Mouse (Mus musculus): ENCODE measurements around the gene Rpl13a.
A peak's percentile ranks its signal among the peaks of the same experiment; 100 is the strongest.
"Not testable (repeated sequence)": the region's sequence is repeated elsewhere in the genome, so short reads cannot be mapped to it uniquely, and the experiment has no call there.

The Rpl13a gene

DNA sequence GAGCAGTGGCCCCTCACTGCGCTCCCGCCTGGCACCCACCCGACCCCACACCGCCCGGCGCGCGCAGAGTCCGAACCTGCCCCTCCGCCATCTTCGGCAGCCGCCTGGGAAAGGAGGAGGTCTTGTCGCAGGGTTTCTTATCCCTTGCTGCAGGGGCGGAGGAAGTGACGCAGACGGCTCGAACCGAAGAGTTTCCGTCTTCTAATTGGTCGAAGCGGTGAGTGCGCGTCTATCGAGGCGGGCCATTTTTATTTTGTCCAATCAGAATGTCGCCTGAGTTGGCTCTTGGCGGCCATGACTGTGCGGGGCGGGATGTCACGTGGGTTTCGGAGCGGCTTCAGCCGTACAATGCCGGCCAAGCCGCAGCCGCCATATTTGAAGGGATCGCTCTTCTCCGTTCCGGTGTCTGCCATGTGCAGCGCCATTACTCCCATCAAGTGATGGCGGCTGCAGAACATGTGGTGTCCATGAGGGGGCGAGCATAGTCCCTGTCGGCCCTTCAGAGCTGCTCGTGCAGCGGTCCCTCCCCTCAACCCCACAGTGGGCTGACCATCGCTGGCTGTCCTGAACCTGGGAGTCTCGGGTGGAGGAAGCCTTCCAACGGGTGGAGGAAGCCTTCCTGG lies at the start of gene Rpl13a:
Gene Rpl13a, minus strand, starts transcription at position 138 of the 623 bp plus-strand sequence.
- peak; percentile 99 for DNase-seq (ENCODE audit: inconsistent age in 2 of 2, low spot score in 1 of 2)

DNA sequence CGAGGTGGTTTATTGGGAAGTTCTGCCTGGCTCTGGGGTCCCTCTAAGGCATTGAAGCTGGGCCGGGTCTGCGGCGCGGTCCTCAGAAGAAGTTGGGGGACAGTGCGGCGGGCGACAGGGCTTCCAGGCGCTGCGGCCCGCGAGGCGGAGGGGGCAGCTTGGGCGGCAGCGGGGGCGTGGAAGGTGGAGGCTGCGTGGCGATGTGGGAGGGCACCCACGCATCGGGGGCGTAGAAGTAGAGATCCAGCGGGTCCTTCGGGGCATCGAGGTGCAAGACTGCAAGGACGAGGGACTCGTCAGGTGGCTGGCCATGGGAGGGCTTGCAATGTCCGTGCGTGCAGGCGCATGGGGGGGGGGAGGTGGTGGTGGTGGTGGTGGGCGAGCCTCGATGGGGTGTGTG lies 47.8 kb upstream of the Rpl13a start:
- DNase-seq (ENCODE audit: inconsistent age in 2 of 2, low spot score in 1 of 2) = no peak

DNA sequence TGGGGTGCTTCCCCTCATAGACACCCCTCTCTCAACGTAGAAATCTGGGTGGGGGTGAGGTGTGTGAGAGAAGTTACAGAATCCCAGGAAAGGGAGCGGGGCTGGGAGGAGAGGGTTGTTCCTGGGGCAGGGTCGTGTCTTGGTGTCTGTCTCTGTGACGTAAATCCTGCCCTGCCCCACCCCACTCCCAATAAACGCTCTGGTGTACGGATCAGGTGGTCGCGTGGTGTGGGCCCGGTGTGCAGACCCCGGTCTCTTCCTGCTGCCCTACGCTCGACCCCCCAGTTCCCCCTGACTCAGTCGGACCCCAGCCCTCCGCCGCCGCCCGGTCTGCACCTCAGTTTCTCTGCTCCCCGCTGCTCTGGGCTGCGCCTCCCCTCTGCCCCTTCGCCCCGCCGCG lies 47.4 kb upstream of the Rpl13a start:
- no peak for DNase-seq (ENCODE audit: inconsistent age in 2 of 2, low spot score in 1 of 2)

DNA sequence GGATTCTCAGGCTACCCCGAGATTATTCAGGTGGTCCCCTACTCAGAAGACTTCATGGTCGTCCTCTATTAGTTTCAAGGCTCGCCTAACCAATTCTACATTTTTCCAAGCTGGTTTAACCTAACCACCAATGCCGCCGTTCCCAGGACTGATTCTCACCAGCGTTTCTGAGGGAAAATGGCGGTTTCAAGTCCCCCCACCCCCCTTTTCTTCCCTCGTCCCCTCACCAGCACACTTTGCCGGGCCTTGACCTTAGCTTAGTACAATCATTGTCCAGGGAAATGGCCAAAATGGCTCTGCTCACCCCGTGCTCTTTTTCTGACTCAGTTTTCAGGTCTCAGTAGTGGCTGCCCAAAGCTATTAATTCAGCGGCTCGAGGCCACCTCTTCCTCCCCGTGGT lies 46.8 kb upstream of the Rpl13a start:
- no peak for DNase-seq (ENCODE audit: inconsistent age in 2 of 2, low spot score in 1 of 2)

DNA sequence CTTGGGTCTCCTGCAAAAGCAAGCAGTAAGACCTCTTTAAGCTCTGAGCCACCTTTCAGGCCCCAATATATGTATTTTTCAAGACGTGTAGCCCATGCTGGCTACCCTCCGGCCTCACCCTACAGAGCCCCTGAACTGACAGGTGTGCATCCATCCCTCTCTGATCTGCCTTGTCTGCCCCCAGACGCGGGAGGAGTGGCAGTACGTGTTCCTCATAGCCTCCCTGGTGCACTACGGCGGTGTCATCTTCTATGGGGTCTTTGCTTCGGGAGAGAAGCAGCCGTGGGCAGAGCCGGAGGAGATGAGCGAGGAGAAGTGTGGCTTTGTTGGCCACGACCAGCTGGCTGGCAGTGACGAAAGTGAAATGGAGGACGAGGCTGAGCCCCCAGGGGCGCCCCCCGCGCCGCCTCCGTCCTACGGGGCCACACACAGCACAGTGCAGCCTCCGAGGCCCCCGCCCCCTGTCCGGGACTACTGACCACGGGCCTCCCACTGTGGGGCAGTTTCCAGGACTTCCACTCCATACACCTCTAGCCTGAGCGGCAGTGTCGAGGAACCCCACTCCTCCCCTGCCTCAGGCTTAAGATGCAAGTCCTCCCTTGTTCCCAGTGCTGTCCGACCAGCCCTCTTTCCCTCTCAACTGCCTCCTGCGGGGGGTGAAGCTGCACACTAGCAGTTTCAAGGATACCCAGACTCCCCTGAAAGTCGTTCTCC lies 46.2 kb upstream of the Rpl13a start:
- DNase-seq (ENCODE audit: inconsistent age in 2 of 2, low spot score in 1 of 2) = no peak

DNA sequence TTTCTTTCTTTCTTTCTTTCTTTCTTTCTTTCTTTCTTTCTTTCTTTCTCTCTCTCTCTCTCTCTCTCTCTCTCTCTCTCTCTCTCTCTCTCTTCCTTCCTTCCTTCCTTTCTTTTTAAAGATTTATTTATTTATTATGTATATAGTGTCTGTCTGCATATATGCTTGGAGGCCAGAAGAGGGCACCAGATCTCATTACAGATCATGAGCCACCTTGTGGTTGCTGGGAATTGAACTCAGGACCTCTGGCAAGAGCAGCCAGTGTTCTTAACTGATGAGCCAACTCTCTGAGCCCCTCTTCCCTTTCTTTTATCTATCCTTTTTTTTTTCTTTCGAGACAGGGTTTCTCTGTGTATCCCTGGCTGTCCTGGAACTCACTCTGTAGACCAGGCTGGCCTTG lies 45.2 kb upstream of the Rpl13a start:
- not testable (repeated sequence) for DNase-seq (ENCODE audit: inconsistent age in 2 of 2, low spot score in 1 of 2)

DNA sequence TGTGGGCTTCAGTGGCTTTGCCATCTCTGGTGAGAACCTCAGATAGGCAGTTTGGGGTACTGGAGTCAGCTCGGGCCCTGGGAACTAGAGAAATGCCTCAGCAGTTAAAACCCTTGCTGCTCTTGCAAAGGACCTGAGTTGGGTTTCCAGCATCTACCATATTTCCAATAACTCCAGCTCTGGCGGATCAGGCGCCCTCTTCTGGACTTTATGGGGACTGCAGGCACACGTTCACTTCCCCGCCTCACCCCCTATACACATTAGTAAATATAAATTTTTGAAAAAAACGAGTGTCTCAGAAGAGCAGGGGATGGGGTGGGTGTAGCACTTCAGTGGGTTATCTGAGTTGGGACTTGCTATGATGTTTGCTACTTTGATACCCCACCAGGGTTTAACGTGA lies 44.4 kb upstream of the Rpl13a start:
- no peak for DNase-seq (ENCODE audit: inconsistent age in 2 of 2, low spot score in 1 of 2)

DNA sequence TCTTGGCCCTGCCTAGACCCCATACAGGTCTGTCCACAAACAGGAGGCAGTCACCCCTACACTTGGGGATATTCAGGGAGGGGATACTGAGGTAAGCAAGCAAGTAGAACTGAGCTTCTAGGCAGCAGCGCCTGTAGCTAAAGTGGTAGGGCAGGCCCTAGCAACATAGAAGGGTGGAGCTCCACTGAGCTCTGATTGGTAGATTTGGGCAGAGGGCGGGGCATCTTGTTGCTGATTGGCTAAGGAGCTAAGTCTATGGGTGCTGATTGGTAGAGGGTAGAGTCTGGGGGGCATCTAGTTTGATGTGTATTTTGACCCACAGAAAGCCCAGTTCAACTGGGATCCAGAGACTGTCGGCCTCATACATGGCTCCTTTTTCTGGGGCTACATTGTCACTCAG lies 40.9 kb upstream of the Rpl13a start:
- DNase-seq (ENCODE audit: inconsistent age in 2 of 2, low spot score in 1 of 2) = no peak

DNA sequence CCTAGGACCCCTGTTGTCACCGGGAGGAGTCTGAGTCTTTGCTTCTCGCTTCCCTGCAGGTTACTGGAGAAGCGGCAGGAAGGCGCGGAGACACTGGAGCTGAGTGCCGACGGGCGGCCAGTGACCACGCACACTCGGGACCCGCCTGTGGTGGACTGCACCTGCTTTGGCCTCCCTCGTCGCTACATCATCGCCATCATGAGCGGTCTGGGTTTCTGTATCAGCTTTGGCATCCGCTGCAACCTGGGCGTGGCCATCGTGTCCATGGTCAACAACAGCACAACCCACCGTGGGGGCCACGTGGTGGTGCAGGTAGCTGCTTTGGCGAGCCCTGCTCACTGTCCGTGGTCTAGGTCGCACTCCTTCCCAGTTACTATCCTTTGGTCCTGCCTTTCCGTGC lies 40.1 kb upstream of the Rpl13a start:
- DNase-seq (ENCODE audit: inconsistent age in 2 of 2, low spot score in 1 of 2) = no peak

DNA sequence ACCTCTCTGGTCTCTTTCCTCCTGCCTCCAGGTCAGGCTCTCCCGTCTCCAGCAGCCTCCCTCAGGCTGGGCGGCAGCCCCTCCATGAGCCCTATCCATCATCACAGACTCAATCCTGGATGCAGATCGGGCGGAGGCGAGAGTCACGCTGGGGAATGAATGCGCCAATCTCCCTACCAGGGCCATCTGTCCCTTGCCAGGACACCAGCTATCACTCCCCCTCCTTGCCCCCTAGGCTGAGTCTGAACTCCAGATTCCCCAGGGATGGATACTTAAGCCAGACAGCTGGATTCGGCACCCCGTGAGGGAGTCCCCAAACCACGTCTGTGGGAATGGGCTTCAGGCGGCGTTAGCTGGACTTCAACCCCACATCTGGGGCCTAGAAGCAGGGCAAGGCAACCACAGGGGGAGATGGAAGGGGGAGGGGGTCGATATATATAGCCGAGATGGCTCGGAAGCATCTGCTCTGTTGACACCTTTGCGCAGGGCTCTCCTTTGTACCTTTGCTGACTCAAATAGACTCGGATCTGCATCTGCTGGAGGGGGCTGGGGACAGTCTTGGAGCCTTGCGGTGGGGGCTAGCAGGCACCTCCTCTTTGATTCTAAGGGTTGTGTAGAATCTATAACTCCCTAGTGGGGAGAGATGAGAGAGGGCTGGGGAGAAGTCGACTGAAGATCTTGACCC lies 39.3 kb upstream of the Rpl13a start:
- DNase-seq (ENCODE audit: inconsistent age in 2 of 2, low spot score in 1 of 2) = no peak

DNA sequence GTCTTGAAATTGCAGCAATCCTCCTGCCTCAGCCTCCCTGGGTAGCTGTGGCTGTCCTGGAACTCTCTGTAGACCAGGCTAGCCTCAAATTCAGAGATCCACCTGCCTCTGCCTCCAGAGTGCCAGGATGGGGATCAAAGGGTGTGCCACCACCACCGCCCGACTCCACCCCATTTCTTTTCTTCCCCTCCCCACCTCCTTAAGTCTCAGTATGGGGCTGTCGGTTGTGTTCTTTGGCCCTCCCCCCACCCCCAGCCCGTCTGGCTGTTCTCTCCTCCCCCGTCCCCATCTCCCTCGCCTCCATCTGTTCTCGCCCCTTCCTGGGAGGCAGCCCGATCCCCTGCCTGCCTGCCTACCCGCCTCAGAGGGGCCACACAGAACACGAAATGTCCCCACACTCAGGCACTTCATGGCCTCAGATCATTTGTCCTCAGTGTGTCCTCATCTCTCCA lies 38.4 kb upstream of the Rpl13a start:
- no peak for DNase-seq (ENCODE audit: inconsistent age in 2 of 2, low spot score in 1 of 2)

DNA sequence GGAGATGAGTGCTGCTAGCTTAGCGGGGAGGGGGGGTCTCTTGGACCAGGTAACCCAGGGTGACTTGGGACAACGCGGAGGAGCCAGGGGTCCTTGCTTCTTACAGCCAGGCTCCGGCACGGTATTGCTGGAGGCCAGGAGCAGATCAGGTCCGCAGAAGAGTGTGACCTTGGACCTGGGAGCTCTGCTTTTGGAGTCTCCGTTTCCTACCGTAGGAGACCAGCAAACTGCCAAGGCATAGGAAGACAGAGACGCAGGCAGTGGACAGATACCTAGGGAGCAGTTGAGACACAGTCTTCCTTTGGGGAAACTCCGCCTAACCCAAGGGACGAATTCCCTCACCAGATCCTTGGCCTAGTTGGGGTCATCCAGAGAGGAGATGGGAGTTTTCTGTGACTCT lies 37.1 kb upstream of the Rpl13a start:
- no peak for DNase-seq (ENCODE audit: inconsistent age in 2 of 2, low spot score in 1 of 2)

DNA sequence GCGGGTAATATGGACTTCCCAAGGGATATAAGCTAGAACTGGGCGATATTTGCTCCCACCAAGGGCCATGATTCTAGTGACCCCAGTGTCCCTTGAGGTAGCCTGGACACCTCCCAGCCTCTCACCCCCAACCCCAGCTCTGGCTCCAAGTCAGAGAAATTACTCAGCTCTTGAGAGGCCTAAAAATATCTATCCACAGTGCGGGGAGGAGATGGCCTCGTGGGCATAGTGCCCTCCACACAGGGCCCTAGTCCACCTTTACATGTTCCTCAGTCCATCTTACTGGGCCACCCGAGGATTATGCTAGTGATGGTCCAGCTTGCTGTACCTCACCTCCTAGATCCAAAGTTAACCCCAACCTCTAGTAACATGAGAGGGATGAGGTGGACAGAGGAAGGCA lies 36.3 kb upstream of the Rpl13a start:
- DNase-seq (ENCODE audit: inconsistent age in 2 of 2, low spot score in 1 of 2) = no peak

DNA sequence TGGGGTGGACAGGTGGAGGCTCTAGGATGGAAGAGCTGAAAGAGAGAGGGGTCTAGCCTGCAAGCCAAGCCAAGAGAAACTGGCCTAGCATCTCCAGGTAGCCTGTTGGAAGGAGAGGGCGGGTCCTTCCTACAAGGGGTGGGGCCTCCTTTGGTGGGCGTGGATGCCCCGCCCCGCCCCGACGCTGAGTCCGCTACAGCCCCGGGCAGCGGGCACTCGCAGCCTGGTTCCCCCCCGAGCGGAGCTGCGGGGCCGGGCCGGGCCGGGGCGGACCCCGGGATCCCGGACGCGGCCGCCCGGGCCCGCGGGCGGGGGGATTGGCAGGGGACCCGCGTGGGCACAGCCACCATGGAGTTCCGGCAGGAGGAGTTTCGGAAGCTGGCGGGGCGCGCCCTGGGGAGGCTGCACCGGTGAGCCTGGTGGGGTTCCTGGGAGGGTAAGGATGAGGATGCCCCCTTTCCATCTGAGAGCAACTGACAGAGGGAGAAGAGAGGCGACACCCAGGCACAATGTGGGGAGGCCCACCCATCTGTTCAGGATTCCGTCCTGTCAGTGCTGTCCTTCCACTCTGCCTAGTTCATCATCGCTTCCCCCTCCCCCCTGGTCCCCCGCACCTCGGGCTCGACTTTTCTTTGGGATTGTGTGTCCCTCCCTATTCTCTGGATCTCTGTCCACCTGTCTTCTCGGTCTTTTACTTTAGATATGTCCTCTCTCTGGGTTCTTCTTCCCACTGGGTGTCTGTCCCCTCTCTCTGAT lies 35.4 kb upstream of the Rpl13a start, which contains the start of gene Slc17a7:
Gene Slc17a7, plus strand, starts transcription at position 215 of the 756 bp plus-strand sequence.
- peak; percentile 51 to 69 for DNase-seq (ENCODE audit: inconsistent age in 2 of 2, low spot score in 1 of 2)

DNA sequence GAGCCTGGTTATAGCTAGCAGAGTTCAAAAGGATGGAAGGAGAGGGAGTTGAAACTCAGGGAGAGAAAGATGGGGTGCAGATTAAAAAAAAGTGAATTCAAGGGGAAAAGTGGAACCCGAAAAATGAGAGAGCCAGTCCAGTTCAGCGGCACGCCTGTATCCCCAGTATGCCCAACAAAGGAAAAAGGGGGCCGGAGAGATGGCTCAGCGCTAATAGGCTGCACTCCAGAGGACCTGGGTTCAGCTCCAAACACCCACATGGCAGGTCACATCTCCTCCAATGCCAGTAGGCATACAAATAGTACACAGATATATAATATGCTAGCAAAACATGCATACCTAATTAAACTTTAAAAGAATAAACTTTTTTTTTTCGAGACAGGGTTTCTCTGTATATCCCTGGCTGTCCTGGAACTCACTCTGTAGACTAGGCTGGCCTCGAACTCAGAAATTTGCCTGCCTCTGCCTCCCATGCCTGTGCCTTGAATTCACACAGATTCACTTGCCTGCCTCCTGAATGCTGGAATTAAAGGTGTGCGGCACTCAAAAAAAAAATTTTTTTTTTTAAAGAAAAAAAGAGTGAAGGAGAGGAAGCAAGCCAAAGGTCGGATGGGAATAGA lies 34.5 kb upstream of the Rpl13a start:
- peak in 1 of 2 experiments; percentile 30 for DNase-seq (ENCODE audit: inconsistent age in 2 of 2, low spot score in 1 of 2)

DNA sequence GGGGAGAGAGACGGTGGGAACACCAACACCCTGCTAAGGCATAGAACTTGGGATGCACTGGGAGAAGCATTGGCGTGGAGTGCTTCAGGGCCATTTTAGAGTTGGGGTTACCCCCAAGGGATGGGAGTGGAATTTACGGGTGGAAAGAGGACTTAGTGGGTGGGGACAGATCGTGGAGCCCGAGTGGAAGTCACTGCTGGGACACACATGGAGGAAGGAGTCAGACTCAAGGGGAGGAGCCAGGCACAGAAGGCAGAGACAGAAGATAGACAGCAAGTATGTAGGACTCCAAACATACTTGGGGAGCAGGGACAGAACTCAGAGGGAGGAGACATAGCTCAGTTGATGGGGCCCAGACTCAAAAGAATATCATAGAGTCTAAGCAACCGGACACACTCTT lies 34.0 kb upstream of the Rpl13a start:
- no peak for DNase-seq (ENCODE audit: inconsistent age in 2 of 2, low spot score in 1 of 2)

DNA sequence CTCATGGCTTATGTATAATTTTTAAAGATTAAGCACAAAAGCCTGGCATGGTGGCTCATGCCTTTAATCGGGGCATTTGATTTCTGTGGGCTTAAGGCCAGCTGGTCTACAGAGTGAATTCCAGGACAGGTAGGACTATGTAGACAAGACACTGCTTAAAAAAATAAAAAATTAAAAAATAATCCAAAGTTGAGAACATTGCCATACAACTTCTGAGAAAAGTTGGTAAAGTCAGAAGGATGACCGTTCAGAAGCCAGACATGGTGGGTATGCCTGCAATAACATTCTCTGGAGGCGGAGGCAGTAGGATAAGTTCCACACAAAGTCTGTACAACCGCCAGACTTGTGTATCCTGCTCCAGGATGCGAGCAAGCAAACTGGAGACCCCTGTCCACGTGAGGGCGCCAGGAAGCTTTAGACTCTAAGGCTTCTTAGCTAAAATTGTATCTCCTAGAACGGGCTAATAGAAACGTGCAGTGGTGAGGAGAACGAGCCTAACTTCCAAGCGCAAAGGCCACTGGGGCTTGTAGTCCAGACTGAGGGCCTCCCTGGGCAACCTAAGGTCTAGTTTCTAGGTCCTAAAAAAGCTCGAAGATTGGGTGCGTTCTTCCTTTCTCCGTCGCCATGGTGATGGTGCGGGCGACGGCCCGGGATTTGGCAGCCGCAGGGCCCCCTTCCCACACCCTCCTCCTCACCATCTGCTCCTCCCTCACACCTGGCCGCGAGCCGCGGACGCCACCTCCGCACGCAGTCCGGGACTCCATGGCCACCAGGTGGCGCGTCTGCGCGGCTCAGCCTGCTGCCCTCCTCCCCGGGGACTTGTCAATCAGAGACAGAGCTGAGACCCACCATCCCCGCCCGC lies 33.3 kb upstream of the Rpl13a start:
- DNase-seq (ENCODE audit: inconsistent age in 2 of 2, low spot score in 1 of 2) = peak; percentile 84 to 95

DNA sequence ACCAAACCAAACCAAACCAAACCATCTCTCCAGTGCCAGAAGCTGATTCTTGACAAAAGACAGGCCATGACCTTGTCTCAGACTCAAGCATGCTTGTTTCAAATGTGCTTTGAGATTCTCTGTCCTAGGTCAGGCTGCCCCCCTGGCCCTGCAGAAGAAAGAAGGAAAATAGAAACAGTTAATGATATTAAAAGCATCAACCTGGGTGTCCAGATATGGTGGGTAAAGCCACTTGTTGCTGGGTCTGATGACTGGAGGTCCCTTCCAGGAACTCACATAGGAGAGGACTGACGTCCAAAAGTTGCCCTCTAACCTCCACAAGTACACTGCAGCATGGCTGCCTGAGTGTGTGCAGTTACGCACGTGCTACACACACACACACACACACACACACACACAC lies 32.3 kb upstream of the Rpl13a start:
- DNase-seq (ENCODE audit: inconsistent age in 2 of 2, low spot score in 1 of 2) = no peak

DNA sequence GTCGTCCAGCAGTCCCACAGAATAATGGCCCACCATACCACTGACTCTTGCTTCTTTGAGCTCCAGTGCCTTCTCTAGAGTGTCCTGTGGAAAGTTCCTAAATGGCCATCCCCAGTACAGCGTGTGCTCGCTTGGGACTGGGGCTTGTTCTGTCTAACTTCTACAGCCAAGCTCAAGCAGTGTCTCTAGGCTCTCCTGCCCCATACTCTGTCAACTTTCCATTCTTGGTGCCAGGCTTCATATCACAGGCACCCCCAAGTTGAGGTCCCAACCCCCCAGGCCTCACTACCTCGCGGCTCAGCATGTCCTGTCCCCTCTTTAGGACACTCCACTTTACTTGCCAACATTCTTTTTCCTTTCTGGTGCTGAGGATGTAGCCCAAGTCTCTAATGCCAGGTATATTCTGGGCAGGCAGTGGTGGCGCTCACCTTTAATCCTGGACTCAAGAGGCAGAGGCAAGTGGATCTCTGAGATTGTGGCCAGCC lies 31.8 kb upstream of the Rpl13a start:
- no peak for DNase-seq (ENCODE audit: inconsistent age in 2 of 2, low spot score in 1 of 2)

DNA sequence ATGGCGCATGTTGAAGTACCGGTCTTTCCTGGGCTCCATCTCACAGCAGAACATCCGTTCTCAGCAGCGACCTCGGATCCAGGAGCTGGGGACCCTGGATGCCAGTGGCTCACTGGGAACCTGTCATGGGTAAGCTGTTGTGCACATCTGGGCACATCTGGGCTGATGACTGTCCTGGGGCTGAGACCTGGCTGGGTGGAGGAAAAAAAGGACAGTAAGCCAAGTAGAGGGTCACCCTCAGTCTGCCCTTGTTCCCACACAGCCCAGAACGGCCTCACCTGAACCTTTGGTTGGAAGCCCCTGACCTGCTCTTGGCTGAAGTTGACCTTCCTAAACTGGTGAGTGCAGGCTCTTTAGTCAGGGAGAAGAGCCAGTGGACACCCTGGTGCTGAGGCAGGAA lies 30.4 kb upstream of the Rpl13a start:
- DNase-seq (ENCODE audit: inconsistent age in 2 of 2, low spot score in 1 of 2) = no peak
